Mouse (Mus musculus) T-helper 2 cell (primary cell): ENCODE measurements around the gene H2-Ob.
"Not testable (repeated sequence)": the region's sequence is repeated elsewhere in the genome, so short reads cannot be mapped to it uniquely, and the experiment has no call there.

Experiments
- in situ Hi-C: fragments of 300-600 bp; cut with MboI, MseI; formaldehyde crosslinking; loops from one replicate; pipeline ENCODE4 v1.15.1; 2025; ENCODE audit warnings: high pct_unique_total_duplicates

The H2-Ob gene

DNA sequence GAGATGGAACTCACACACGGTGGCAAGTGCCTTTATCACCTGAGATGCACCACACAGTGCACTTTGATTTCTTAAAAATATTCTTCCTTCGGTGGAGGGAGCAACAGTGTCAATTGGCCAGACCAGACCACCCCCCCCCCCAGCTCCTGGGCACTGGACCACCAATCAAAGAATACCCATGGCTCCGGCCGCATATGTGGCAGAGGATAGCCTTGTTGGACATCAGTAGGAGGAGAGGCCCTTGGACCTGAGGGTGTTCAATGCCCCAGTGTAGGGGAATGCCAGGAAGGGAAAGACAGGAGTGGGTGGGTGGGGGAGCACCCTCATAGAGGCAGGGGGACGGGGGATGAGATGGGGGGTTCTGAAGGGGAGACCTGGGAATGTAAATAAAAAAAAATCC is 32.0 kb upstream of the H2-Ob start:
- in situ Hi-C loops, result no loop called here

DNA sequence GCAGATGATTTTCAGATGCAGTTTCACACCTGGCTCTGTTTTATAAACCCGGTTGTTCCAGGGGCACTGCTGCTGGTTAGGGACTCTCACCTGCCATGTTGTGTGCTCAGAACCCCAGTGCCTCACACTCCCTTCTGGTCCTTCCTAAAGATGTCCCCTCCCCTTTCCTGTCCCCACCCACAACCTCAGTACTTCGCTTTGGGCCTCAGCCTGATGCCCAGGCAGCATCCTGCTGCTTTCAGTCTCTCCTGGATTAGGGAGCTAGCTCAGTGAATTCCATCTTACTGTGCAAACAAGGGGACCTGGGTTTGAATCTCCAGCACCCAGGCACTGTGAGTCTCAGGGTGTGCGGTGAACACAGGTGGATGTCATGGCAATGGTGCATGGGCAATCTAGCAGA is 31.2 kb upstream of the H2-Ob start:
- in situ Hi-C loops, result no loop called here

DNA sequence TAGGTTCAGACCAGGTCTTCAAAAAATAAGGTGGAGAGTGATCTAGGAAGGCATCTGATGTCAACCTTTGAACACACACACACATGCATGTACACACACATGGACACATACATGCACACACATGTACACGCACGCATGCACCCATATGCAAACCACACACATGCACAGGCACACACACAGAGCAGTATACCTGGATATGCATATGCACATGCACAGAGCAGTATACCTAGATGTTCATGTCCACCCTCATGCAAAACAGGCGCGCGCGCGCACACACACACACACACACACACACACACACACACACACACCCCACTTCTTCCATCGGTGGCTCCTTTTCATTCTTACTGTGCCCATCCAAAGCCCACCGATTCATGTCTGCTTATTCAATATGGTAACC is 30.8 kb upstream of the H2-Ob start:
- in situ Hi-C loops, result no loop called here

DNA sequence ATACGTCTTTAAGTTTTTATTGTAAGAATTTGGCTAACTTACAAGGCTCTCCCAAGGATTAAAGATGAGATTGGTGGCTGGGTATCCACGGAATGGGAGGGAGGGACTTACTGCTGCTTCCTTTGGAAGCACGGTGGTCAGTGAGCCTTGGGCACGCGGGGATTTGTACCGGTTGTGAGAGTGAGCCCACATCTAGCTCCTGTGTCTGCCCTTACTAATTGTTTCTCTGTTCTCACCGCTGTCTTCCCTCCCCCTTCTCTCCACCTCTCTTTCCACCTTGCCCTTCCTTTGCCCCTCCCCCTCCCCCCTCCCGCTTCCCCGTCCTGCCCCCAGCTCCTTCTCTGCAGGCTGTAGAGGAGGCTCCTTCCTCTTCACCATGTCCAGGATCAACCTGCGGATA is 30.3 kb upstream of the H2-Ob start:
- in situ Hi-C loops, result no loop called here

DNA sequence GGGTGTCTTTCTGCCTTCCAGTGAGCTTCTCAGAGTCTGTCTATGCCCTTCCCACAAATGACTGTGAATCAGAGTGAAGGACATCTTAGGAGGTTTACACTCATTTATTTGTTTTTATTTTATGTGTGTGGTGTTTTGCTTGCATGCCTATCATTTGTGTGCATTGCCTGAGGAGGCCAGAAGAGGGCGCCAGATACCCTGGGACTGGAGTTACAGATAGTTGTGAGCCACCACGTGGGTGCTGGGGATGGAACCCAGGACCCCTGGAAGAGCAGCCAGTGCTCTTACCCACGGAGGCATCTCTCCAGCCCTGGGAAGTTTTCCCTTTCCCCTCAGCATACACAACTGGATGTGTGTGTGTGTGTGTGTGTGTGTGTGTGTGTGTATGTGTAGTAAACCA is 29.0 kb upstream of the H2-Ob start:
- in situ Hi-C loops, result loop anchor here (5.0 kb wide), 1 partner anchor 38 kb away; no protein-coding TSS in a partner anchor

DNA sequence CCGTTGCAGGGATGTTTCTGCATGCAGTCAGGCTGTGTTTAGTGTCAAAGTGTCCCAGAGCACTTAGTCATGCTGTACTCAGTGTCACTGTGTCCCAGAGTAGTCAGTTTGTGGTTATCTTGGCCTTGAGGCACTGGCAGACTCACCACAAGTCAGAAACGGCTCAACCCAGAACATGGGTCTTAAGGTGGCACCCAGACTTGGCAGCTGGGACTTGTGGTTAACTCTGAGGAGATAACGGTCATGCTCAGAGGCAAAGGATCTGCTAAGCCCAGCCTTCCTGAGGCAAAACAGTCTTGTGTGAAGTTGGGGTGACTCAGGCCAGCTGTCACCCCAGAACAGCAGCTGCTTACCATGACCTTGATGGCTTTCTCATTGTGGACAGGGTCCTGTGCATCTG is 28.1 kb upstream of the H2-Ob start:
- in situ Hi-C loops, result loop anchor here (5.0 kb wide), 1 partner anchor 37 kb away; no protein-coding TSS in a partner anchor

DNA sequence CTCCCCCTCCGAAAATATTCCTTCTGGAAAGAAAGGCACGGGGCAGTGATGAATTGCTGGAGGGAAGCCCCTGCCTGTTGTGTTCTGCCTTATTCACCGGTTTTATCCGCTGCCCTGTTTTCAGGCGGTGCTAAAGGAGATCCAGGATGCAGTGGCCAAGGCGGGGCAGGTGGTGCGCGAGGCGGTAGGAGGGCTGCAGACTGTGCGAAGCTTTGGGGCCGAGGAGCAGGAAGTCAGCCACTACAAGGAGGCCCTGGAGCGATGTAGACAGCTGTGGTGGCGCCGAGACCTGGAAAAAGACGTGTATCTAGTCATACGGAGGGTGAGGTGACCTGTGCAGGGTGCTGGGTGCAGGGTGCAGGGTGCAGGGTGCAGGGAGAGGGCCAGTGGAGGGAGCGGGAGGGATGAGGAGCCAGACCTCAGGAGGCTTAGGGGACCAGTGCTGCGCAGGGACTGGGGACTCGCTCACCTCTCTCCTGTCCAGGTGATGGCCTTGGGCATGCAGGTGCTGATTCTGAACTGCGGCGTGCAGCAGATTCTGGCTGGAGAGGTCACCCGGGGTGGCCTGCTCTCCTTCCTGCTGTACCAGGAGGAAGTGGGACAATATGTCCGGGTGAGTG is 26.8 kb upstream of the H2-Ob start:
- in situ Hi-C loops, result loop anchor here (5.0 kb wide), 1 partner anchor 35 kb away; no protein-coding TSS in a partner anchor

DNA sequence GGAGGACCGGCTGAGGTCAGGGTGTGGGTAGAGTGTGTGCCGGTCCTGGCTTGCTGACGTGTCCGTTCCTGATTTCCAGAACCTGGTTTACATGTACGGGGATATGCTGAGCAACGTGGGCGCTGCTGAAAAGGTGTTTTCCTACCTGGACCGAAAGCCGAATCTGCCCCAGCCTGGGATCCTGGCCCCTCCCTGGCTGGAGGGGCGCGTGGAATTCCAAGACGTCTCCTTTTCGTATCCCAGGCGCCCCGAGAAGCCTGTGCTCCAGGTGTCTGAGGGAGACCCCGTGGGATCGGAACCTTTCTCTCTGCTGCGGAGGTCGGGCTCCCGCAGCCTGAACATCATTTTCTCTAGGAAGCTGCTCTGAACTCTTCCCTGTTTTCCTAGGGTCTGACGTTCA is 24.8 kb upstream of the H2-Ob start:
- in situ Hi-C loops, result loop anchor here (5.0 kb wide), 1 partner anchor 33 kb away; no protein-coding TSS in a partner anchor

DNA sequence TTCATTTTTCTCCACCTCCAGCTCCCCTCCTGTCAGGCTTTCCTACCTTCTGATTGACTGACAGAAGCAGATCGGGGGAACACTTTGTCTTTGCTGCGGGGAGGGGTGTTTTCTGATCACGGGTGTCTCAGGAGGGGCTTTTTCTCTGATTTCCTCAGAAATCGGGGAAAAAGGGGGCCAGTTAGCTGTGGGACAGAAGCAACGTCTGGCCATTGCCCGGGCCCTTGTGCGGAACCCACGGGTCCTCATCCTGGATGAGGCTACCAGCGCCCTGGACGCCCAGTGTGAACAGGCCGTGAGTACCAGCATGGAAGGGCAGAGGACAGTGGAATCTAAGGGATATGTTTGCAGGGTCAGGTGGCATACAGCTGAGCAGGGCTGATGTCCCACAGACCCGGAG is 23.5 kb upstream of the H2-Ob start:
- in situ Hi-C loops, result loop anchor here (5.0 kb wide), 1 partner anchor 43 kb away; no protein-coding TSS in a partner anchor

DNA sequence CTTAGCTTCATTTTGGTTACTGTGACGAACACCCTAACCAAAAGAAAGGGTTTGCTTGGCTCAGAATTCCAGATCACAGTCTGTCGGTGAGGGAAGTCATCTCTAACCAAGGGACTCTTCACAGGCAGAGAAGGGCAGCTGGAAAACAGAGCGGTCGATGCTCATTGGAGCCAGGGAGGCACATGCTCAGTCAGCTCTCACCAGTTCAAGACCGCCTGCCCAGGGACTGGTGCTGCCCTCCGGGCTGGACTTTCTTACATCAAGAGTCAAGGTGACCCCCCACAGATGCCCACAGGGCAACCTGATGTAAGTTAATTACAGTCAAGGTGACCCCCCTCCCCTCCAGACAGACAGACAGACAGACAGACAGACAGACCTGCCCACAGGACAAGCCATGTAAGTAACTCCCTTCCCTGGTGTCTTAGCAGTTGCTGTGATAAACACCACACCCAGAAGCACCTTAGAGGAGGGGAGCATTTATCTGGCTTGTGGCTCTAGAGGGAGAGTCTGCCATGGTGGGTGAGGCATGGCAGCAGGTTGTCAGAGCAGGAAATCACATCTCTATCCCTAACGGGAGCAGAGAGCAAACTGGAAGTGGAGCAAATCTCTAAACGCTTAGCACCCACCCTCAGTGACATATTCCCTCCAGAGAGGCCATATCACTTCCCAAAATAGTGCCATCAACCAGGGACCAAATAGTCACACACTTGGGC is 21.3 kb upstream of the H2-Ob start:
- in situ Hi-C loops, result loop anchor here (5.0 kb wide), 1 partner anchor 45 kb away; no protein-coding TSS in a partner anchor

DNA sequence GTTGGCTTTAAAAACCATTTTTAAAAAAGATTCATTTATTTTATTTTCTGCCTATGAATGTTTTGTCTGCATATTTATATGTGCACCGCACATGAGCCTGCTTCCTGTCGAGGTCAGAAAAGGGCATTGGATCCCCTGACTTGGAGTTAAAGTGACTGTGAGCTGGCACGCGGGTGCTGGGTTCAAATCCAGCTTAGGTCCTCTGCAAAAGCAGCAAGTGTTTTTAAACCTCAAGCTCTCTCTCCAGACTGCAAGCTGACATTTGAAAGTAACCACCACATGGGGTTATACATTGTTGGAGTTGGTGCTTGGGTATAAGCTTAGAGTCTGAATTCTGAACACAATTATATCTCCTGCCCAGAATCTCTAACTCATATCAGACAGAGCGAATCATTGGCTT is 20.7 kb upstream of the H2-Ob start:
- in situ Hi-C loops, result loop anchor here (5.0 kb wide), 1 partner anchor 46 kb away; no protein-coding TSS in a partner anchor

DNA sequence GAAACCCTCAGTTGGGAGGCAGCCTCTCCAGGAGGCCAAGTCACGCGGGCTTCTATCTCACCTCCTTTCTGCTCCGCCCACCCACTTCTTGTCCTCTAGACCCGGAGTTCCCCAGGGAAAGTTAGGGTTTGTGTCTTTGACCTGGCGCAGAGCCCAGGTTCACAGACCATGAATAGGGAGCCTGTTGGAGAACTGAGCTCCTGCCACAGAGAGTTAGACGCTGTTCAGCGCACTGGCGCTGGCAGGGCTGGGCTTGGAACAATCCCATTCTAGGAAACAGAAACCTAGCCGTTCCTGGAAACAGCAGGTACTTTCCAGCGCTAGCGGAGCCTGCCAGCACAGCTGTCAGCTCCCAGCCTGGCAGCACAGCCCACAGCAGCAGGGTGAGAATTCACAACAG is 20.0 kb upstream of the H2-Ob start:
- in situ Hi-C loops, result loop anchor here (5.0 kb wide), 1 partner anchor 46 kb away; no protein-coding TSS in a partner anchor

DNA sequence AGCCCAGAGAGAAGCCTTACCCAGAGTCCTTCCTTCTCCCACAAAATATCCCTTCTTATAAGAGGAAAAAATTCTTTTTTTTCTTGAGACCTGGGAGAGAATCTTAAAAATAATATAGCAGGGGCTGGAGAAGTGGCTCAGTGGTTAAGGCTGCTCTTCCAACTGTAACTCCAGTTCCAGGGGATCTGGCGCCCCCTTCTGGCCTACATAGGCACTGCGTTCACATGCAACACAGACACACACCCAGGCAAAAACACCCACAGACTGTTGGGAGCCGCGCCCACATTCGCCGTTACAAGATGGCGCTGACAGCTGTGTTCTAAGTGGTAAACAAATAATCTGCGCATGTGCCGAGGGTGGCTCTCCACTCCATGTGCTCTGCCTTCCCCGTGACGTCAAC is 19.6 kb upstream of the H2-Ob start:
- in situ Hi-C loops, result loop anchor here (5.0 kb wide), 1 partner anchor 47 kb away; no protein-coding TSS in a partner anchor

DNA sequence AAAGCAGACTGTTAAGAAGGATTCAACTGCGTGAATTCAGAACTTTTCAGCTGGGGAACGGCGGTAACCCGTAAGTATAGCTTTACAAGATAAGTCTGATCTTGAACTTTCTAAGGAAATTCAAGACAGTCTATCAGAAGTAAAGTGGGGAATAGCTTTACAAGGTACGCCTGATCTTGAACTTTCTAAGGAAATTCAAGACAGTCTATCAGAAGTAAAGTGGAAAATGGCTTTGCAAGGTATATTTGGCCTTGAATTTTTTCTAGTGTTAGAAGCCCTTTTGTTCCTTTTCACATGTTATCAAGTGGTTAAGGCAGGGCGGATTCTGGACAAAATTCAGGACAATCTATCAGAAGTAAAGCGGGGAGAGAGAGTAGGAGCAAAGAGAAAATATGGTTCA is 18.9 kb upstream of the H2-Ob start:
- in situ Hi-C loops, result loop anchor here (5.0 kb wide), 1 partner anchor 48 kb away; no protein-coding TSS in a partner anchor

DNA sequence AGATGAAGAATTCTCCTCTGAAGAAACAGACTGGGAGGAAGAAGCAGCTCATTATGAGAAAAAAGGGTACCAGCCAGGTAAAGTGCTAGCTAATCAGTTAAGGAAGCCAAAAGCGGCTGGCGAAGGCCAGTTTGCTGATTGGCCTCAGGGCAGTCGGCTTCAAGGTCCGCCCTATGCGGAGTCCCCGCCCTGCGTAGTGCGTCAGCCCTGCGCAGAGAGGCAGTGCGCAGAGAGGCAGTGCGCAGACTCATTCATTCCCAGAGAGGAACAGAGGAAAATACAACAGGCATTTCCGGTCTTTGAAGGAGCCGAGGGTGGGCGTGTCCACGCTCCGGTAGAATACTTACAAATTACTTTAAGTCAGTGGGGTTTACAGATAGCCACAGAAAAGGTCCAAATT is 18.3 kb upstream of the H2-Ob start:
- in situ Hi-C loops, result not testable (repeated sequence)

DNA sequence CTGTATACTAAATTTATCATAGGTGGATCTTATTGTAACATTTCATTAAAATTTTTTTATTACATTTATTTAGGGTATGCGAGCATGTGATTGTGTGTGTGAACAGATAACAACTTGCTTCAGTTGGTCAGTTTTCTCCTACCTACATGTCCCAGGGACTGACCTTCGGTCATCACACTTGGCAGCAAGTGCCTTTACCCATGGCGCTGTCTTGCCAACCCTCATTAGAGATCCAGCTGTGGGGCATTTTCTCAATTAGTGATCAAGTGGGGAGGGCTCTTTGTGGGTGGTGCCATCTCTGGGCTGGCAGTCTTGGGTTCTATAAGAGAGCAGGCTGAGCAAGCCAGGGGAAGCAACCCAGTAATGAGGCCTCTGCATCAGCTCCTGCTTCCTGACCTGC is 13.9 kb upstream of the H2-Ob start:
- in situ Hi-C loops, result no loop called here

DNA sequence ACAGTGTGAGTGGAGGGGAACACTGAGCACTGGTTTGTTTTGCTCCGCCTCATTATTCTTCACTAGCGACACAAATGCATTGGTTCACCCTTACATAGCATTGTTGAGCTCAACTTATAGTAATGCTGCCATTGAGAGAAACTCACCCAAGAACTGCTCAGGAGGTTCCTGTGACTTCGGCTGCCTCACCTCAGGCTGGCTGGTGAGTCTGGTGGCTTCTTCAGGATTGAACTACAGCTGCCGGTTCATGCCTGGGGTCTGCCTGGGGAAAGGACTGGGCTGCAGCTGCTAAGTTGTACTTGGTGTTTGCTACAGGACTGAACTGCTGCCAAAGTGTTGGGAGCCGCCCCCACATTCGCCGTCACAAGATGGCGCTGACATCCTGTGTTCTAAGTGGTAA is 13.3 kb upstream of the H2-Ob start:
- in situ Hi-C loops, result no loop called here

DNA sequence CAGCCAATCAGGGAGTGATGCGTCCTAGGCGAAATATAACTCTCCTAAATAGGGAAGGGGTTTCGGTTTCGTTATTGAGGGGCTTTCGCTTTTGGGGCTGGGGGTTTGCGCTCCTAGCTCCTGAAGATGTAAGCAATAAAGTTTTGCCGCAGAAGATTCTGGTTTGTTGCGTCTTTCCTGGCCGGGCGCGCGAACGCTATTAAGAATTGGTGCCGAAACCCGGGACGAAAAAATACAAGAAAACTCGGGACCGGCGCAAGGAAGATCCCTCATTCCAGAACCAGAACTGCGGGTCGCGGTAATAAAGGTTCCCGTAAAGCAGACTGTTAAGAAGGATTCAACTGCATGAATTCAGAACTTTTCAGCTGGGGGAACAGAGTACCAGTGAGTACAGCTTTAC is 12.8 kb upstream of the H2-Ob start:
- in situ Hi-C loops, result not testable (repeated sequence)

DNA sequence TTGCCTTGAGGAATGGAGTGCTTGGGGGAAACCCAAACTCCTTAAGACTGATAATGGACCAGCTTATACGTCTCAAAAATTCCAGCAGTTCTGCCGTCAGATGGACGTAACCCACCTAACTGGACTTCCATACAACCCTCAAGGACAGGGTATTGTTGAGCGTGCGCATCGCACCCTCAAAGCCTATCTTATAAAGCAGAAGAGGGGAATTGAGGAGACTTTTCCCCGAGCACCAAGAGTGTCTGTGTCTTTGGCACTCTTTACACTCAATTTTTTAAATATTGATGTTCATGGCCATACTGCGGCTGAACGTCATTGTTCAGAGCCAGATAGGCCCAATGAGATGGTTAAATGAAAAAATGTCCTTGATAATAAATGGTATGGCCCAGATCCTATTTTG is 7.7 kb upstream of the H2-Ob start:
- in situ Hi-C loops, result not testable (repeated sequence)

DNA sequence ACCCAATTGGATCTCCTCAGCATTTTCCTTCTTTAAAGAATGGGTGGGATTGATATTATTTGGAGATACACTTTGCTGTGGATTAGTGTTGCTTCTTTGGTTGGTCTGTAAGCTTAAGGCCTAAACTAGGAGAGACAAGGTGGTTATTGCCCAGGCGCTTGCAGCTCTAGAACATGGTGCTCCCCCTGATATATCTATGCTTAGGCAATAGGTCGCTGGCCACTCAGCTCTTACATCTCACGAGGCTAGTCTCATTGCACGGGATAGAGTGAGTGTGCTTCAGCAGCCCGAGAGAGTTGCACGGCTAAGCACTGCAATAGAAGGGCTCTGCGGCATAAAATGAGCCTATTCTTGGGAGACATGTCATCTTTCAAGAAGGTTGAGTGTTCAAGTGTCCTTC is 6.7 kb upstream of the H2-Ob start:
- in situ Hi-C loops, result not testable (repeated sequence)

DNA sequence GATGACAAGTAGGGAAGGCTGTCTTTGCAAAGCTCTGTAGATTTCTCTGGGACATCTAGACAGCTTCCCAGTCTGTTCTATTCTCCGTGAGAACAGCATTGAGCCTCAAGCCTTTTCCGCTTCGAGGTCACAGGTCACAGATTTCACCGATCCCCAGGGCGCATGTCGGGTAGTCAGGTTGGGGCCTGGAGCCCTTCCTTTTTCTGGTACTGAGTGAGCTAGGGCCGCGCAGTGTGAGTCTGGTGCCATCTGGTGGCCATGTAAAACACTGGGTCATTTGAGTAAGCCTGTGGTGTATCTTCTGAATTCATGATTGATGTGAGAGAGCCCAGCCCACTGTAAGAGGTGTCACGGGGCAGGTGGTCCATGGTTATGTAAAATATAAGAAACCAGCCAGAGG is 3.8 kb upstream of the H2-Ob start:
- in situ Hi-C loops, result no loop called here

DNA sequence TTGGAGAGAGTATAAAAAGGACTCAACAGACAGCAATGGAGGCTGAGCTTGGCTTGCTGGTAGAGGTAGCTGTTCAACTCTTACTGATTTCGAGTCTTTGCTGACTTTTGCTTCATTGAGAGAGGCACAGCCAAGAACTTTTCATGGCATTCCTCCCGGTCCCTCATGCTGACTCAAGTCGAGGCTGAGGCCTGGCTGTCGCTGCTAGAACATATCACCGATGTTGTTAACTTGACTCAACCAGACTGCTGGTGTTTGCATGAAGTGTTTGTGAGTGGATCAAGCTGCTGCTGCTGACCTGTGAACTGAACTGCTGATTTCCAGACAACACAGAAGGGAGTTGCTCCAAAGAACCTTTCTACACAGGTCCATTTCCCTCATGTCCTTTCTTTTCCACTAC is 2.0 kb upstream of the H2-Ob start:
- in situ Hi-C loops, result no loop called here

DNA sequence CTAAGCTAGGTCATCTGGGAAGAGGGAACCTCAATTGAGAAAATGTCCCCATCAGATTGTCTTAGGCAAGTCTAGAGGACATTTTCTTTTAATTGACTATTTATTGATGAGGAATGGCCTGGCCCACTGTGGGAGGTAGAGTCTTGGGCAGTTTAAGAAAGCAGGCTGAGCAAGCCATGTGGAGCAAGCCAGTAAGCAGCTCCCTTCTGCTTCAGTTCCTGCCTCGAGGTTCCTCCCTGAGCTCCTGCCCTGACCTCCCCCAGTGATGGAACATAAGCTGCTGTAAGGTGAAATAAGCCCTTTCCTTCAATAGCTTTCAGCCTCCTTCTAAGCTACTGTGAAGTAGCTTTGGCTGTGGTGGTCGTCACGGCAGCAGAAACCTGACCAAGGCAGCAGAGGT is 962 bp upstream of the H2-Ob start:
- in situ Hi-C loops, result no loop called here
